Mouse (Mus musculus) embryonic facial prominence, embryonic 15.5 days (tissue): ENCODE data around the gene Snapc3. TPM values are rescaled to one million over a fixed set of nuclear protein-coding genes. Genes with fewer than 3 reads are reported as not detected.
A peak's percentile ranks its signal among the peaks of the same experiment; 100 is the strongest.
"Not testable (repeated sequence)": the region's sequence is repeated elsewhere in the genome, so short reads cannot be mapped to it uniquely, and the experiment has no call there.

Source experiments
- ATAC-seq: fragments of 200-750 bp; cut with Nextera tagmentation; 2 replicates; pipeline ENCODE4 v1.8.0; 2017; ENCODE audit warnings: low read depth, moderate TSS enrichment; ENCODE audit not compliant: insufficient number of reproducible peaks, low FRiP score, low TSS enrichment
- H3K27ac ChIP-seq: fragments of 300-500 bp; sonication (generic); replicated peaks from 2 replicates; pipeline ENCODE4 v1.5.1; 2015; ENCODE audit warnings: mild to moderate bottlenecking, inconsistent platforms
- H3K27me3 ChIP-seq: fragments of 300-500 bp; sonication (generic); 2 replicates; pipeline ENCODE4 v1.6.1; 2015; ENCODE audit warnings: inconsistent platforms
- H3K36me3 ChIP-seq: fragments of 300-500 bp; sonication (generic); 2 replicates; pipeline ENCODE4 v1.6.1; 2015; ENCODE audit warnings: mild to moderate bottlenecking, inconsistent platforms
- H3K4me1 ChIP-seq: fragments of 300-500 bp; sonication (generic); 2 replicates; pipeline ENCODE4 v1.6.1; 2015; ENCODE audit warnings: inconsistent platforms
- H3K4me2 ChIP-seq: fragments of 300-500 bp; sonication (generic); replicated peaks from 2 replicates; pipeline ENCODE4 v1.6.1; 2015; ENCODE audit warnings: mild to moderate bottlenecking, inconsistent platforms
- H3K4me3 ChIP-seq: fragments of 300-500 bp; sonication (generic); replicated peaks from 2 replicates; pipeline ENCODE4 v1.5.1; 2015; ENCODE audit warnings: mild to moderate bottlenecking, inconsistent platforms
- H3K9ac ChIP-seq: fragments of 300-500 bp; sonication (generic); 2 replicates; pipeline ENCODE4 v1.6.1; 2015; ENCODE audit warnings: inconsistent platforms
- H3K9me3 ChIP-seq: fragments of 300-500 bp; sonication (generic); replicated peaks from 2 replicates; pipeline ENCODE4 v1.6.1; 2016; ENCODE audit warnings: inconsistent platforms
- WGBS: fragments of 180-500 bp; shearing (Covaris S2); methylation state at CpG from one replicate; pipeline ENCODE4 v1.1.7; 2015; 5-methylcytosine and 5-hydroxymethylcytosine counted together
- polyA plus RNA-seq: library from polyadenylated mRNA; unstranded; fragments of >200 nt; fragmentation: Nextera tagmentation; extraction: Ambion mirVana; gene quantifications from 2 replicates; pipeline ENCODE4 v1.2.1, GENCODE M21; 2015

The Snapc3 gene
- polyA plus RNA-seq, 1 experiment from 2014 or later = 44.8 TPM

- H3K9ac ChIP-seq = no peak overlapping the region
- no peak for ATAC-seq
- peaks cover 55% of the 10 kb centered on the region for H3K36me3 ChIP-seq
- 95% methylated on average over 4 of the region's 4 CpGs for WGBS
- no peak overlapping the region for H3K4me2 ChIP-seq
- no peaks in the 10 kb centered on the region for H3K9me3 ChIP-seq
- H3K4me3 ChIP-seq = no peak overlapping the region
- H3K27ac ChIP-seq = no peak overlapping the region
- no peaks in the 10 kb centered on the region for H3K4me1 ChIP-seq
- H3K27me3 ChIP-seq = no peaks in the 10 kb centered on the region
These were observed 33.3 kb downstream of the Snapc3 start for GRCm38 (mm10) chr4:83450785-83451184.

- Histone ChIP-seq H3K27me3 (no peaks in the 10 kb centered on the region), H3K4me1 (no peaks in the 10 kb centered on the region), H3K27ac (no peak overlapping the region), H3K36me3 (peaks cover 57% of the 10 kb centered on the region), H3K9ac (no peak overlapping the region), H3K9me3 (no peaks in the 10 kb centered on the region), H3K4me3 (no peak overlapping the region), H3K4me2 (no peak overlapping the region)
- 89% methylated on average over 5 of the region's 5 CpGs for WGBS
- ATAC-seq = no peak
These were observed 42.6 kb downstream of the Snapc3 start for GRCm38 (mm10) chr4:83460106-83460505.

GRCm38 (mm10) chr4:83464827-83465226, 47.3 kb downstream of the Snapc3 start:
- Histone ChIP-seq H3K9me3 (no peaks in the 10 kb centered on the region), H3K4me3 (no peak overlapping the region), H3K4me1 (no peaks in the 10 kb centered on the region), H3K36me3 (peaks cover 51% of the 10 kb centered on the region), H3K27ac (no peak overlapping the region), H3K9ac (no peak overlapping the region), H3K4me2 (no peak overlapping the region), H3K27me3 (no peaks in the 10 kb centered on the region)
- ATAC-seq = no peak
- 88% methylated on average over 7 of the region's 7 CpGs for WGBS

GRCm38 (mm10) chr4:83467615-83468014, 50.1 kb downstream of the Snapc3 start:
- Histone ChIP-seq H3K36me3 (peaks cover 68% of the 10 kb centered on the region), H3K9ac (no peak overlapping the region), H3K27ac (no peak overlapping the region), H3K9me3 (no peaks in the 10 kb centered on the region), H3K4me3 (no peak overlapping the region), H3K27me3 (no peaks in the 10 kb centered on the region), H3K4me2 (no peak overlapping the region), H3K4me1 (no peaks in the 10 kb centered on the region)
- 82% methylated on average over 7 of the region's 7 CpGs for WGBS
- ATAC-seq = no peak

- WGBS = 88% methylated on average over 3 of the region's 3 CpGs
- no peak overlapping the region for H3K4me2 ChIP-seq
- no peaks in the 10 kb centered on the region for H3K4me1 ChIP-seq
- ATAC-seq = no peak
- peaks cover 69% of the 10 kb centered on the region for H3K36me3 ChIP-seq
- H3K27ac ChIP-seq = no peak overlapping the region
- no peak overlapping the region for H3K4me3 ChIP-seq
- H3K9me3 ChIP-seq = no peaks in the 10 kb centered on the region
- no peaks in the 10 kb centered on the region for H3K27me3 ChIP-seq
- no peak overlapping the region for H3K9ac ChIP-seq
These were observed 50.7 kb downstream of the Snapc3 start for GRCm38 (mm10) chr4:83468208-83468607.

- peak overlapping the region; percentile 69 for H3K9ac ChIP-seq
- peak overlapping the region; percentile 76 for H3K4me2 ChIP-seq
- peak overlapping the region; percentile 84 for H3K4me3 ChIP-seq
- H3K36me3 ChIP-seq = peaks cover 14% of the 10 kb centered on the region
- WGBS = 15% methylated on average over 12 of the region's 12 CpGs
- 0 out of 2 replicates have a peak overlapping the region, but pooled peaks have one; percentile 98 for H3K27ac ChIP-seq
- peaks cover 21% of the 10 kb centered on the region for H3K4me1 ChIP-seq
- H3K27me3 ChIP-seq = no peaks in the 10 kb centered on the region
- ATAC-seq = no peak
- no peaks in the 10 kb centered on the region for H3K9me3 ChIP-seq
These were observed 67.7 kb downstream of the Snapc3 start for GRCm38 (mm10) chr4:83485250-83485649.

GRCm38 (mm10) chr4:83485735-83486116, 68.2 kb downstream of the Snapc3 start:
- peak overlapping the region; percentile 98 for H3K27ac ChIP-seq
- peak; percentile 77 for ATAC-seq
- H3K4me1 ChIP-seq = peaks cover 21% of the 10 kb centered on the region
- H3K36me3 ChIP-seq = peaks cover 13% of the 10 kb centered on the region
- H3K9ac ChIP-seq = peak overlapping the region; percentile 69
- no peaks in the 10 kb centered on the region for H3K9me3 ChIP-seq
- H3K4me3 ChIP-seq = peak overlapping the region; percentile 84
- peak overlapping the region; percentile 76 for H3K4me2 ChIP-seq
- WGBS = under 1% methylated on average over 35 of the region's 40 CpGs
- H3K27me3 ChIP-seq = no peaks in the 10 kb centered on the region

- no peaks in the 10 kb centered on the region for H3K9me3 ChIP-seq
- H3K4me2 ChIP-seq = peak within 1 kb of the TSS; percentile 76
- peak; percentile 92 for ATAC-seq
- peak within 1 kb of the TSS; percentile 69 for H3K9ac ChIP-seq
- H3K27me3 ChIP-seq = no peaks in the 10 kb centered on the region
- peak within 1 kb of the TSS; percentile 84 for H3K4me3 ChIP-seq
- peak within 1 kb of the TSS; percentile 98 for H3K27ac ChIP-seq
- under 1% methylated on average over 73 of the region's 86 CpGs for WGBS
- peaks cover 21% of the 10 kb centered on the region for H3K4me1 ChIP-seq
- H3K36me3 ChIP-seq = peaks cover 8% of the 10 kb centered on the region
These were observed 68.8 kb downstream of the Snapc3 start, which contains the start of gene Psip1 for GRCm38 (mm10) chr4:83486117-83486901. Gene Psip1, minus strand, starts transcription at chr4:83486459.

GRCm38 (mm10) chr4:83489121-83489520, 71.6 kb downstream of the Snapc3 start:
- Histone ChIP-seq H3K27ac (no peak overlapping the region), H3K36me3 (no peaks in the 10 kb centered on the region), H3K4me3 (no peak overlapping the region), H3K27me3 (no peaks in the 10 kb centered on the region), H3K4me2 (no peak overlapping the region), H3K9ac (no peak overlapping the region), H3K9me3 (no peaks in the 10 kb centered on the region), H3K4me1 (peaks cover 19% of the 10 kb centered on the region)
- no peak for ATAC-seq
- WGBS = 10% methylated on average over 5 of the region's 5 CpGs

- 94% methylated on average over 1 of the region's 1 CpGs for WGBS
- Histone ChIP-seq H3K4me2 (no peak overlapping the region), H3K9ac (no peak overlapping the region), H3K36me3 (no peaks in the 10 kb centered on the region), H3K27me3 (no peaks in the 10 kb centered on the region), H3K27ac (no peak overlapping the region), H3K9me3 (no peaks in the 10 kb centered on the region), H3K4me3 (no peak overlapping the region), H3K4me1 (peaks cover 3% of the 10 kb centered on the region; the same call in 1 of the 2 replicates)
- ATAC-seq = no peak
These were observed 75.6 kb downstream of the Snapc3 start for GRCm38 (mm10) chr4:83493112-83493511.

GRCm38 (mm10) chr4:83497013-83497412, 79.5 kb downstream of the Snapc3 start:
- not testable (repeated sequence) for H3K9ac ChIP-seq, H3K36me3 ChIP-seq, H3K4me2 ChIP-seq, H3K27ac ChIP-seq, ATAC-seq, H3K4me3 ChIP-seq, H3K4me1 ChIP-seq, H3K9me3 ChIP-seq, H3K27me3 ChIP-seq
- 82% methylated on average over 5 of the region's 5 CpGs for WGBS
